Mouse (Mus musculus) brain, embryonic 18.5 days (tissue): Measurements from ENCODE around the gene Manea.
A peak's percentile ranks its signal among the peaks of the same experiment; 100 is the strongest.
"Not testable (repeated sequence)": the region's sequence is repeated elsewhere in the genome, so short reads cannot be mapped to it uniquely, and the experiment has no call there.

Experiments
- DNase-seq: peaks from one replicate; pipeline ENCODE4 v3.0.0-alpha.2; 2012; ENCODE audit warnings: low read depth, low spot score

The Manea gene

DNA sequence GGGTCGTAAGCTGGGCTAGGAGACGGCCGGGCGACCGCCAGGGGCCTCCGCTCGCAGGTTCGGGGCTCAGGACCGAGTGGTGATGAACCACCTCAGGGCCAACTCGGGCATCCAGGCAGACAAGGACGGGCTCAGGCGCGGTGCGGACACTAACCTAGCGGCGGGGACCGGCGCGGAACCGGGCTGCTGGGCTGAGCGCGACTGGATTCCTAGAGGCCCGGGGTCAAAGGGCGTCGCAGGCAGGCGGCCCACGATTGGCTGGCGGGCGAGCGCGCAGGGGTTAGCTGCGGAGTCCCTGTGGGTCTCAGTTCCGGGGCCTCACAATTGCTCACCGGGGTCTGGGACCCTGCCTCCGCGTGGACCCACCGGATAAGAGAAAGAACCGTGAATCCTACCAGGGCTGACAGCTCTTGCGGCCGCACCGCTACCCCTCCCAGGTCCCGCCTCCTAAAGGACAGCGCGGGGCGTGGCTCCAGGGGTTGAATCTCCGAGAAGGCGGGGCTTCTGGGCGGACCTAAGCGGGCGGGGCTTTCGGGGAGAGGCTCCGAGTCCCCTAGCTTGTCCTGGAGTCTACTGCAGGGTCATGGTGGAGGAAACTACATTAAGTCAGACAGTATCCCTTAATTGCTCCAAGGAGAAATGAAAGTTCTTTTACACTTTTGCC is at the start of gene Manea:
Manea (minus strand) TSS at position 449 of the 664 bp plus-strand sequence.
- peak; percentile 56 for DNase-seq

- peak; percentile 40 for DNase-seq
Measured at GRCm38 (mm10) chr4:26354616-26355015, 7.9 kb upstream of the Manea start.

GRCm38 (mm10) chr4:26353643-26354231 is 7.0 kb upstream of the Manea start:
- no peak for DNase-seq

DNA sequence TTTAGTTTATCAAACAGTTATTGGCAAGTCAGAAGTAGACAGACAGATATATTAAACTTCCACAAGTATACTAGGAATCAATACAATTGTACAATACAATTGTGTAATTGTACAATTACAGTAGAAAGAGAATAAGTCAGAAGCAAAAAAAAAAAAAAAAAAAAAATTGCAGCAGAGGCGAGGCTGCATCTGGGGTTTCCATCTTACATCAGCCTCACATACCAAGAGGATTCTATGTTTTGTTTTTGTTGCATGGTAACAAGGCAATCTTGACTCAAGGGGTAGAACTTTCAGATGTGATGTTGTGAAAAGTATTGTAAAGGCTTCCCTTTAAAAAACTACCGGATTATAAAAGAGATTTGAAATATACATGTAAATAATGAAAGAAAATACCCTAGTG is 548 bp upstream of the Manea start:
- no peak for DNase-seq

DNA sequence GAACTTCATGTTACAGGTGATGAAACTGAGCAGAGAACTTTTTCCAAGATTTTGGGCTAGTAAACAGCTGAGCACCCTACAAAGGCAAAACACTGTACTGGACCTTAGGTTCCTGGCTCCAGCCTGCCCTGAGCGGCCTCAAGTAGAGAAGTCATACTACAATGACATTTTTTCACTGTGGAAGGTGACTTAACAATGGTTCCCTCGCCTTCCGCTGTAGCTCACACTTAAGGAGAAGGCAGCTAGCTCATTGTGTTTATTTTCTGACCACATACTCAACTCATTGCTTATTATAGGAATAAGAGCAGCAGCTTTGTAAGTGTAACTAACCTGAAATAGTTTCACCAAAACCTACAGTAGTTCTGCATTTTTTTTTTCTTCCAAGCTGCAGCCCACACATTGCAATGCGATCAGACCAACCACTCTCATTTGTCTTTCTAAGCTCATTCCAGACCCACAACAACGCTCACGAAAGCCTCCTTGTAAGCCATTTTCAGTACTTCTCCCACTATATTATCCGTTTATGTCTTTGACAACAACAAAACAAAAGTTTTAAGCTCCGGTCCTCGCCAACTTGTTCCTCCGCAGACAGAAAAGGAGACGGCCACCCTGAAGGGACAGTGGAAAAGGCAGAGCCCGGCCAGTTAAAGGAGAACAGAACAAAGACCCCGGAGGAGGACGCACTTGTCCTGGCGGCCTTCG is 799 bp downstream of the Manea start:
- peak; percentile 20 for DNase-seq

GRCm38 (mm10) chr4:26345080-26345479 is 1.6 kb downstream of the Manea start:
- no peak for DNase-seq

- DNase-seq = no peak
Measured at GRCm38 (mm10) chr4:26342346-26342745, 4.3 kb downstream of the Manea start.

DNA sequence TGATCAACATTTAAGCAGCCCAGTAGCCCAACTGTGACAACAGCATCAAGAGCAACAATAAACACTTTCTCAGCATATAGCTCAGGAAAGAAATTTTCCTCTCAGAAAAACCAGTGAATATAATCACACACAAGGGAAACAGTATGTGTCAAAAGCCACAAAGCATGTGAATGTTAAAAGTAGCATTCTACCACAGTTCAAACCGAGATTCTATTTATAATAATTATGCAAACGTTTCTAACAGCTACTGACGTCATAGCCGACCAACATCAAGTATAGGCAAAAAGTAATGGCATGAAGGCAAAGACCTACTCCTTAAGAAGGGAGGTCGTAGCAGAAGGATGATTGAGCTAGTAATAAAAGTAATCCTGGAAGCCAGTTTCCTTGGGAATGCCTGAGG is 8.1 kb downstream of the Manea start:
- DNase-seq = no peak

GRCm38 (mm10) chr4:26336563-26336962 is 10.1 kb downstream of the Manea start:
- DNase-seq = no peak

DNA sequence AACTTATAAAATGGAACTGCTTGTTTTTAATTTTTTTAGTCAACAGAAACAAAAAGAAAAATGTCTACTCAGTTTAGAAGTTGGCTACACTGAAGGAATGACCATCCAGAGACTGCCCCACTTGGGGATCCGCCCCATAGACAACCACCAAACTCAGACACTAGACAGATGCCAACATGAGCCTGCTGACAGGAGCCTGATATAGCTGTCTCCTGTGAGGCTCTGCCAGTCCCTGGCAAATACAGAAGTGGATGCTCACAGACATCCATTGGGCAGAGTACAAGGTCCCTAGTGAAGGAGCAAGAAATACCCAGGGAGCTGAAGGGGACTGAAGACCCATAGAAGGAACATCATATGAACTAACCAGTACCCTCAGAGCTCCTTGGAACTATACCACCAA is 42.0 kb downstream of the Manea start:
- DNase-seq = not testable (repeated sequence)

DNA sequence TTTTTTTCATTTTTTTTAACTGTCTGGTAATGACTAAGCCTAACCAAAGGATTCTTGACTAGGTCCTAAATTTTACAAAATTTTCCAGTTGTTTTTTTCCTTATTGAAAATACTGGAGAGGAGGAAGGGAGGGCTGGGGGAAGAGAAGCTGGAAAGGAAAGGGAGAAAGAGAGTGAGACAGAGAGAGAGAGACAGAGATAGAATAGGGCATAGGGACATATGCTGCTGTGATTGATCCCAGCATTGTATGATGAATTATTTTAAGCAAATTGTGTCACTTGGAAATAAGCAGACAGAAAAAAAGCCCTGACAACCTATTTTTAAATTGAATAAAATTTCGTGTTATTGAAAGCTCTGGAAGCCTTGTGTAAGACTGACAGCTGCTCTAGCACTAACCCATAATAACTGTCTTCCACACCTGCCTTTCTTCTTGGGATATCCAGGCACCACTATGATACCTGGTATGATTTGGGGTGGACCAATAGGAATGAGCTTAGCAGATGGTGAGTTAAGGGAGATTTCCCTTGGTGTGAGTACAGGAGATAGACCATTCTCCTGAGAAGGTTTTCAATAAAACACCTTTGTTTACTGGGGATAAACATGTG is 69.5 kb downstream of the Manea start:
- DNase-seq = no peak

DNA sequence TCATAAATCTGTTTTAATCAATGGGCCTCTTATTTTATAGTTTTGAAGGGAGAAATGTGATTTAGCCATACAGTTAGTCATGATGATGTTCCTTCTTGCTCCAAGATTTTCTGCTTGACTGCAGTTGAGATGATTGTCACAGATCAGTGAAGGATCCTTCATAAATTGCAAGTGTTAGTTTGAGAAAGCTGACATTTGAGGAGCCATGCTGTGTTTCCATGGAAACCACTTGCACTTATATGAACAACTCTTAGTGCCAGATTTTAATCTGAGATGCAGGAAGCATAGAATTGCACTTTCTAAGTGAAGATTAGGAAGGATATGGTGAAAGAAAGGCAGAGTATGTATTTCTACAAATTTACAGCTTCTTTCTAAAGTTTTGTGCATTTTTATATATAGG is 70.4 kb downstream of the Manea start:
- DNase-seq = peak; percentile 60

DNA sequence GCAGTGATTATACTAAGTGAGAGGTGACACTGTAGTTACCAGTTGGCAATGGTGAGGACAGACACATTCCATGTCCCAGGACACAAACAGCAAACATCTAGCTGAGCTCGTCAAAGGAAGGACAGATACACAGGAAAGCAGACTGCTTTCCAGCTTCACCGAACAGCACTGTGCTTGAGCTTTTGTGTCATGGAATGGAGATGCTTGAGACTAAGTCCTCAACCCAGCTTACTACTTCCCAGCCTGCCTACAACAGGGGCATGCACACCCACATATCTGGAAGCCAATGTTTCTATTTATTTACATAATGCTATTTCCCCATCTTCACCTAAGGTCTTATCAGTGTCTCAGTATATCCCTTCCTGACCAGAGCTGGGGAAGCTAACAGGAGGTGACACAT is 70.9 kb downstream of the Manea start:
- DNase-seq = no peak
